Mouse (Mus musculus) right cerebral cortex, postnatal 25 days (tissue): ENCODE measurements at regions not wholly inside any gene's neighbourhood (a gene's known extent, or its start where the extent isn't known, plus 50 kb on each side); places are given as distances from the start of the nearest gene placed in this dataset.

Source experiments
- DNase-seq: peaks from one replicate; pipeline ENCODE4 v3.0.0; 2022

DNA sequence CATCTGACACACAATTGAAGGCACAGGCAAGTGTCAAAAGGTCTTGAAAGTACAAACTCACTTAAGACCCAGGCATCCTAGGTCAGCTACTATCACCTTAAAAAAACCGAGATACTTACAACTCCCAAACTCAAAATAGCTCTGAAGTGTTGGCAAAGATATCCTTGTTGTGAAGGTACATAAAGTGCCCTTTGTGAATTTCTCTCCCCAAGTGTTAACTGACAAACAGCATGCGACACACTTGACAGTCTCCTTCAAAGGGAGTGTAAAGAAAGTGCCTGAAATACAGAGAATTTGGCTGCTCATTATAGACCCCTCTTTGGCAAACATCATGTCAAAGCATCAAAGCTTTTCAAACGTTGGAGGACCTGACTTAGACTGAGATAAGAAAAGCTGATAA, 2634.2 kb downstream of the 9330182O14Rik start:
- no peak for DNase-seq

DNA sequence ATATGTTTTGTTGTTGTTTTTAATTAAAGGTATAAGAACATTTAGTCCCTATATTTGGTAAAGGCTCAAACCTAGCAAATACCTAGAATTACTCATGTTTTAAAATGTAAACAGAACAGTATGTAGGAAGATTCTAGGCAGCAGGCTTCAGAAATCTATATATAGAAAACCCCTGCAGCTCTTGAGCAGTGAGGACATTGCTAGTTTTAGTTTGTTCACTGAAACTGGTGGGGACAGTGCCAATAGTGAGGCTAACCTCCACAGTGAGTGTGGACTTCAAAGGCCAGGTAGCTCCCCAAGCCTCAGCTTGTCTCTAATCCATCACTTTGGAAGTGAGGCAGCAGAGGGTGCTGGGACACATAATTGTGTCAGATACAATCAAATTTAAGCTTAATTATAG, 2645.7 kb downstream of the 9330182O14Rik start:
- DNase-seq, result no peak

DNA sequence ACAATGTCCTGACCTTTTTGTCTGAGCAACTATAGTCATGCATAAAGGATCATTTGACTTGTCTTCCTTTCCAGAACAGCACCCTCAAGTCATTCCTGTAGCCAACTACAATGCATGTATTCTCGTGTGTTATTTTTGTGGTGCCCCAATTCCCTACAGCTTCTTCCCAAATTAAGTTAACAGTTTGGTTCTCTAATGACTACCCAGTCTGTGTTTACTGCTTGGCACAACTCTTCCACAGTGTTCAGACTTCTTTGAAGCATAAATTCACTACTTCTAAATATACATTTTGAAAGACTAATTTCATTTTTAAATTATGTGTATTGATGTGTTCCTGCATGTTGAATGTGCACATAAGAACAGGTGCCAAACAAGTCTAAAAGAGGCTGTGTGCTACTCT, 2667.1 kb downstream of the 9330182O14Rik start:
- DNase-seq, result no peak

DNA sequence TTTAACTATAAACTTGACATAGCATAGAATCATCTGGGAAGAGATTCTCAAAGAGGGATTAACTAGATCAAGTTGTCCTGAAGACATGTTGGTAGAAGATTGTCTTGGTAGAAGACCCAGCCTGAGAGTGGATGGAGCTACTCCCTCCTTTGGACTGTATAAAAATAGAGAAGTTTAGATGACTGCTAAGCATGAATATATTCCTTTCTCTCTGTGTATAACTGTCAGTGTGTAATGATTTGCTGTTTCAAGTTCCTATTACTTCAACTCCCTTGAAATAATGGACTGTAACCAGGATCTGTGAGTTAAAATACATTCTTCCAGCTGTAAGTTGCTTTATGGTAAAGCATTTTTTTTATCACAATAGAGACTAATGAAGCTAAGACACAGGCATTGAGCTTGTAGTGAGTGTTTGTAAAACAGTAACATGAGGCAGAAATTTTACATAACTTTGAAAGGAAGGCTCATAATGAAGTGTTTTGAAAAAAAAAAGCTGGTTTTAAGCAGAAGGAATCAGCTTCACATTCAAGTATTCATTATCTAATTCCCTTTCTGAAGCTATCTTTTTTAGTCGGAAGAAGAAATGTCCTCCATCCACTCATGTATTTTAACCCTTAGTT, 2676.8 kb downstream of the 9330182O14Rik start:
- DNase-seq, result no peak

DNA sequence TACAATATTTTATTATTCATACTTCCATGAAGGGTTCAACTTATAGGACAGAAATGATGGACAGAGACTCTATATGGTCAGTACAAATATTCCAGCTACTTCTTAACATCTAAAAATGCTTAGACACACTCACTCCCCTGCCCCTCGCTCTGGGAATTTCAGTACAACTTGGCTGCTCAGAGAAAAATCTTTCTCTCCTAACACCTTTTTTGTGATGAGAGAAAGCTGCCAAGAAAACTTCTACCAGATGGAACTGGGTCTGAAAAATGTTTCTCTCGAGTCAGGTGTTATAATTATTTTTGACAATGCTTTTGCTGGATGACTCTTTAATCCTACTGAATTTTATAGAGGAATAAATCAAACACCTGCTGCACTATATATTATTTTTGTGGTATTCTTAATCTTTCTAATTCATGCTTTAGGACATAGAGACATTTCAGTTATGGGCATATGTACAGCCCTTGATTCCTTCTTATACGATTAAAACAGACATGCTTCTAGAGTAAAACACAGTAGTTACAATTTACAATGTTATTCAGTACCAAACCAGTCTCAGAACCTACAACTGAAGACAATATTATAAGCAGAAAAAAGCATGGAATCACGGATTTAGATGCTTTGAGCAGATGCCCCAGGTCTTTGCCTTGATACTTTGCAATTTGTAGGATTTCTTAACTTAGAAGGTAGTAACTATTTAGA, 2681.0 kb downstream of the 9330182O14Rik start:
- no peak for DNase-seq

DNA sequence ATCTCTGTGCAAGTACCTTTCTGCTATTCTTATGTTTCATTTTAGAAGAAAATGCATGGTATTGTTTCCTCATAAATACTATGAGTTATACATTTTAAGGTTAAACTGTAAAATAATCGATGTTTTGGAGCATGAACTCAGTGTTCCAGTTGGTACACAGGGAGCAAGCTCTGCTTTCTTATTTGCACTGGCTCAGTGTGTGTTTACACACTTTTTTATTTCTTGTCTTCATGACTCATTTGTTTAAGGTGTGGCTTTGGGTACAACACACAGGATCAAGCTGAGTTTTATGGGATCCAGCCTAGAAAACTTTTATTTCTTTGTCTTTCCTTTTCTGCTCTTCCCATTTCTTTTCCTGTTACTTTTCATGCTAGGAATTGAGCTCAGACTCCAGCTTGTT, 2704.7 kb downstream of the 9330182O14Rik start:
- no peak for DNase-seq

DNA sequence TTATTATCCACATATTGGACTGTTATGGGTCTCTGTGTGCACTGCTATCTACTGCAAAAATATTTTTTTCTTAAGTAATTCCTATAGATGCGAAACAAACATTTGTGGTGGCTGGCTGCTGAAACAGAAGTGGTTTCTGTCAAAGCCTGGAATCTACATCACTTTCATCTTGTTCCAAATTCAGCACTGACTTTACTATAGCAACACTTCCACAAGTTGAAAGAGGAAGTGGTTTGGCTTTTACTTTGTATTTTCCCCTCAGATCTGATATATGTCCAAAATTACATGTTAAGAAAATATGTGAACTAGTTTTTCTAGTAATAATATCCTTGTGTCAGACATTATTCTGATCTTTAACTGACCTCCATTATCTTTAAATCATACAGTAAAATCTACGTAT, 2715.8 kb downstream of the 9330182O14Rik start:
- DNase-seq, result no peak

DNA sequence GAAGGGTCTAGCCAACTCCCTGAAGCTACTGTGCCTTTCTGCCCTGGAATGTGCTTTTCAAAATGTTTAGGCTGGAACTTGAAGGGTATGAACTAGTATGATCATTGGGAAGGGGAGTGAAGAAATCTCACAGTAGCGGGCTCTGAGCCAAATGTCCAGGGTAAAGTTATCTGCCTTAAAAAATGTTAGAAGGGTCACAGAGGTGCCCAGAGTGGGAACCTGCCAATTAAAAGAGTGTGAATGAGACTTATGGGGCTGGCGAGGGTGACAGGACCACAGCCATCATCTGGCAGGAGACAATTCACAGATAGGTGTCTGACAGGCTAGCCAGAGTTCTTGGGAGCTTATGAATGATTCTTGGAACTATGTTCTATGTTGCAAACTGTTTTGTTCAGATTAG, 2738.3 kb downstream of the 9330182O14Rik start:
- DNase-seq, result no peak

DNA sequence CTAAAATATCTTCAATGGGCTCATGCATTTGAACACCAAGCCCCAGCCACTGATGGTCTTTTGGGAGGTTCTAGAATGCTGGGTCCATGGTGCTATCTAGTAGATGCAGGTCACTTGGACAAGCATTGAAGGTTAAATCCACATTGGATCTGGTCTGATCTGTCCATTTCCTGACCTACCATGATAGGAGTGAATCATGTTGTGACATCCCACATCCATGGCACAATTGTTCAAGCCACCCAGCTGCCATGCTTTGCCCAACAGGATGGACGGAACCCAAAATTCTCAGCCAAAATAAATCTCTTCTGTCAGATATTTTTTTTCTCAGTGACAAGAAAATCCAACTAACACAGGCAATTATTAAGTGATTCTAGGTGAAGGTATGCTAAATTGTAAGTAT, 2760.4 kb downstream of the 9330182O14Rik start:
- no peak for DNase-seq

DNA sequence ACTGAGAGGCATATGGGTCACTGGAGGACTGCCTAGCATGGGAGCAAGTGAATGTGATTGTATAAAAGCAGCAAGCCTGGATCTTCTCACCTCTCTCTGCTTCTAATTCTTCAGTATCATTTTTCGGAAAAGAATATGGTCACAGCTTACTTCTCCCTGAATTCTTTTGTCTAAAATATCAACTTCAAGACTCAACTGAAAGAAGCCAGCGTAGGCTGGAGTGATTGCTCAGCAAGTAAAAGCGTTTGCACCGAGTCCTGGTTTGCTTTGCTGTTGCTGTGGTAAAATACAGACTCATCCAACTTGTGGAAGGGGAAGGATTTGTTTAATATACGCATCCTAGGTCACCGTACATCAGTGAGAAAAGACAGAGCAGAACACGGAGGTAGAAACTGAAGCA, 2765.9 kb downstream of the 9330182O14Rik start:
- no peak for DNase-seq

DNA sequence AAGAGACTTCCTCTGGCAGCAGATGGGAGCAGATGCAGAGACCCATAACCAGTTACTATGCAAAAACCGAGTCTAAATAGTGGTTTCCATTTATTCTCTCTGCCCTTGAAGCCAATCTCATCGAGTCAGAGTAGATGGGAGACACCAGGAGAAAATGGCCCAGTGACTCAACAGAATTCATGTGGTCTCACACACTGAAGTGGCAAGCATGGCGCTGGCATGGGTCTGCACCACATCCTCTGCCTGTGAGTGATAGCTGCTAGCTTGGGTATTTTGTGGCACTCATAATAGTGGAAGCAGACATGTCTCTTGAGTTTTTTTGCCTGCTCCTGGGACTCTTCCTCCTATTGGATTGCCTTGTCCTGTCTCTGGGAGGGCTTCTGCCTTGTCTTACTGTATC, 2767.6 kb downstream of the 9330182O14Rik start:
- DNase-seq, result no peak

DNA sequence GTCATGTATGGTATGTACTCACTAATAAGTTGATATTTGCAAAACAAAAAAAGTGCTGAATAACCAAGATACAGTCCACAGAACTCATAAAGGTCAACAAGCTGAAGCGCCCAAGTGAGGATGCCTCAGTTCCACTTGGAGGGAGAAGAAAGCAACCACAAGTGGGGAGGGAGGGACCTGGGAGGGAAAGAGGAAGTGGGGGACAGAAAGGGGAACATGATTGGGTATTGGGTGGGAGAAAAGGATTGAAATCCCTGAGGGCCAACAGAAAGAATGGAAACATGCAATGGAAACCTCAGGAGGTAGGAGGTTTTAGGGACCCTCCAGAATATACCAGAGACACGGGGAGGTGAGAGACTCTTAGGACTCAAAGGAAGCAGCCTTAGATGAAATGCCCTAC, 2777.2 kb downstream of the 9330182O14Rik start:
- no peak for DNase-seq

DNA sequence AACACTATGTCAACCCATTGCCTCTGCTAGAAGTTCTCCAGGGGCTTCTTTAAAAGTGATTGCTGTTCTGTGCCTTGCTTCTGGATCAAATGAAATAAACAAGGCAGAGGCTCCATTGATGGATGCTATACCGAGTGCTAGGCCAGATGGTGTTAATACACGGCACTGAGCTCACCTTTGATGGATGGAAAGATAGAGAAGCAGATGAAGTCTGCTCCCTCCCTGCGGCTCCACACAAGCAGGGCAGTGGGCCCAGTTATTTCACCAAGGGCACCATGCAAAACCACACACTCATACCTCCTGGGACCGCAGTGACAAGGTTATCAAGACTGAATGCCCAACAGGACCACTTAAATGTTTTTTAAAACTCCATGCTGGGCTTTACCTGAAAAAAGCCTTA, 2778.7 kb downstream of the 9330182O14Rik start:
- no peak for DNase-seq

DNA sequence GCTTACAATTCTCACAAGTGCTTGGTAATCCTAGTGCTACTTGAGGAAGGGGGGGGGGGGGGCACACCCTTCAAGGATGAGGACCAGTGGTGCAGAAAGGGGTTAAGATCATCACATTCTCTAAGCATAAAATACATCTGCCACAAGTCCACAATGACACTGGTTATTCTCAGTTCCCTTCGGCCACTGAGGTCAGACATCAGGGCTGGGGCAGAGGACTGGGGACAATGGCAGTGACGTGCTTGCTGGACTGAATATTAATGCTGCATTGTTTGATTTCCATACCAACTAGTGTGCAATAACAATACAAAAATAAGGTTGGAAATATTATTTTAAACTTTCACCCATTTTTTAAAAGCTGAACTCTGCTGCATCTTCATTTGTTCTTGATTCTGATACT, 2779.1 kb downstream of the 9330182O14Rik start:
- DNase-seq, result no peak

DNA sequence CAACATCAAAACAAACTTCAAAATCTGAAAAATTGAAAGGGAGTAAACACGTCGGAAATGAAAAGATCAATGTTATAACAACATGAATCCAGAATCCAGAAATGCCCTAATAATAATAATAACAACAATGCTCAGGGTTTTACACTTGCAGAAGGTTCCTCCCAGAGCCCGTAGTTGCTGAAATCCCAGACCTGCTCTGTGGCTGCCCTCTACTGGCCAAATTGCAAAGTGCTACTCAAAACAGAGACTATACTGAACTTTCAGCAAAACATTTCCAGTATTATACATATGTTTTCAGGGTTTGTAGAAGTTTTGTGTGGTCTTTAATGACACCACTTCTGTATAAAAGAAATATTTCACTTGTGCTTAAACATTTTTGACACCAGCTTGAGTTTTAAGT, 2779.9 kb downstream of the 9330182O14Rik start:
- DNase-seq, result peak; percentile 70

DNA sequence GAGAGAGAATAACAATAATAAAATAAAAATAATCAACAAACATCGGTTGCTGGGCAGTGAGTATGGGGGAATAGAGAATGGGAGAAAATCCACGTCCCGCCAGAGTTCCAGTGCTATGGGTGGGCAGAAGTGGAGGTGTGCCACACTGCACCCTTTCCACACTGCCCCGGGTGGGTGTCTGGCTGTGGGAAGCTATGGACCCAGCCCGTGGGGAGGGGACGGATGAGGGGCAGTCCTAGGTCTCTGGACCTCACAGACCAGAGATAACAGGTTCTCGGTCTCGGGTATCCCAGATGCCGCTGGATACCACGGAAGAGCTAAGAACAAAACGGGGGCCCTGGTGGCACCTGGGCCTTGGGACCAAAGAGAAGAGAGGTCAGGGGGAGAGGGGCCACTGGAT, 2781.0 kb downstream of the 9330182O14Rik start:
- DNase-seq, result no peak

DNA sequence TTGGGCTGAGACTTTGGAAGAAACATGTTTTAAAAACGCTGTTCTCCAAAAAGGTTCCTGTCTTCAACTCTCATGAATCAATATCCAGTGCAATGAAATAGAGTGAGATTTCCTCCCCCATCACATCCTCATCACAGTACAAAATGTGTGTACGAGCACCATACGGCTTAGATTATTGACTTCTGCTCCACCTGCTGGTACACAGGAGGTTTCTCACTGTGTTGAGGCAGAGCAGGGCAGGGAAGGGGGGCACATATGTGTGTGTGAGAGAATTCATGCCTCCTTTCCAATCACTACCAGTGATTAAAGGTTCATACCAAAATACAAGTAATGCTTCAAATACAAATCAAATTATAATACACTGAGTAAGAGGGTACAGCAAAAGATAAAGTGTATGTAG, 2787.5 kb downstream of the 9330182O14Rik start:
- DNase-seq, result no peak

DNA sequence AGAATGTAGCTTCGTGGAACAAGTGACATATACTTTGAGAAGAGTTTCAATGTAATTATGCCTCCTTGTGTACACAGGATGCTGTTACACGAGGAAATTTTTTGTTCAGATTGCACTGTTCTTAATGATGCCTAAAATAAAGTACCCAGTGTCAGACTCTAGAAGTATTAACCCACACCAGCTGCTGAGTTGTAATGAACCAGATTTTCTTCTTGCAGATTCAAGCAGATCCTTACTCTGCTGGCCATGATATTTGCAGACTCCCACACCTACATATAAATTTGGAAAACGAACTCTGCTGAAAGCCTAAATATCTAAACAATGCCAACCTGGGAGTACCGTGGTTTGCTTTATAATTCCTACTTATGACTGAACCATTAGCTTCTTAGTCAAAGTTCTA, 2794.2 kb downstream of the 9330182O14Rik start:
- peak; percentile 18 for DNase-seq

DNA sequence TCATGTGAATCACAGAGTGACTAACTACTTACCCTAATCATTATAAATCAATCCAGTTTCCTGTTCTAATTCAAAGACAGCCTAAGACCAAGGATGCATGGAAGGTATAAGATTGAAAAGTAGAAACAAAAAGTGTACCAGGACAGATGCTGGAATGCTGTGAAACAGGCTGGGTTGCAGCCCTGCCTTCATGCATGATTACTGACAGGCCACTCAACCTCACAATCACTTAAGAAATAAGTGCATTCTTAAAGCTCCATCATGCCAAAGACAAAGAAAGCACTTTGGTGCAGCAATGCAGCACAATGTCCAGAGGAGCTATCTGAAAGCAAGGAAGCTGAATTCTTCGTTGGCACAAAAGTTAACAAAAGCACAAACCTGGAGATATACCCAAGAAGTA, 2810.4 kb downstream of the 9330182O14Rik start:
- no peak for DNase-seq

DNA sequence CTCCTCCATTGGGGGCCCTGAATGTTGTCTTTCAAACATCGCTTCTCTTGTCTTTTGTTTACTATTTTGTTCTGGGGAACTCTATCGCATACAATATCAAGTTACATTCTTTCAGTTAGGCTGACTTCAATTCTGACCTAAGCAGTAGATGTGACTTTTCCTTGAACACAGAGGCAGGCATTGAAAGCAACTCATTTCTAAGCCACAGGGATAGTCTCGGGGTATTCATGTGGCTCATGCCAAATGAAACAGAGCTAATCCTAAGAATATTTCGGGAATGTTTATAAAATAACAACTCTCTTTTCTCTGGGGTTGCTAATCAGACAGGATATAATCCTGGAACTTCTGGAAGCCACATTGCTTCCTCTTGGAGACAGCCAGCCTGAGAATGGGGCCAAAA, 2821.0 kb downstream of the 9330182O14Rik start:
- no peak for DNase-seq

DNA sequence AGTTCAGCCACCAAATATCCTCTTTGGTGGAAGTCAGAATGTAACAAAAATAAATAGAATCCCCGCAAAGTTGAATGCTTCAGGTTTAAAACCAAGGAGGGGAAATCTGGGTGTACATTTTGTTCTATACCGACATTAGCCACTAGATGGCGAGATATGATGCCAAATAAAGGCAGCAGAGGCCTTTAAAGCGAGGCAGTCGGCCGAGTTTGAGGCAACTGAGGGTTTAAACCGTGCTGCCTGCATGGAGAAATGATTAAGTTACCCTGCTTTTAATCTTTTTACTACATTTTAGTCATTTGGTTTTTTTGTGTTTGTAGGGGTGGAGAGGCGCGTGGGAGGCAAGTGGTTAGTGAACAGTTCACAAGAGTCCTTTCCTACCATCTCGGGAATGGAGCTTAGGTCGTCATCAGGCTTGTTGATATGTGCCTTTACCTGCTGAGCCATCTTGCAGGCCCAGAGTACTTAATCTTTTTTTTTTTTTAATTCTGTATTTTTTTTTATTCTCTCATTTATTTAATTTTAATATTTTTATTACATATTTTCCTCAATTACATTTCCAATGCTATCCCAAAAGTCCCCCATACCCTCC, 2828.7 kb downstream of the 9330182O14Rik start:
- peak; percentile 36 for DNase-seq

DNA sequence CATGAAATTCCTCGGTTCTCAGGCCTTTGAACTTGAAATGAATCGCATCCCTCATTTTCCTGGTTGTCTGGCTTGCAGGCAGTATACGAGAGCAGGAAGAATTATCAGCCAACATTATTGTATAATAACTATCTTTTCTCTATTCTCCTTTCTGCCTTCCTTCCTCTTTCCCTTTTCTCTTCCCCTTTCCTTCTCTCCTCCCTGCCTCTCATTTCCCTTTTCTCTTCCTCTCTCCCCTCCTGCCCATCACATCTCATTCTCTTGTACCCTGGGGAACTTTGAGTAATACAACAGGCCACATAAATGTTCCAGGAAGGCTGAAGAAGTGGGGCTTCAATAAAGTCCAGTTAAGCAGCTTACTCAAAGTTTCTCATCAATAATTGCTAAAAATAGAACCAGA, 2831.1 kb downstream of the 9330182O14Rik start:
- DNase-seq, result no peak
